Mouse (Mus musculus): ENCODE results near the gene Adgrl3. TPM values are rescaled to one million over a fixed set of nuclear protein-coding genes. Genes with fewer than 3 reads are reported as not detected.

Adgrl3 gene
- polyA plus RNA-seq, 1 experiment = 0.36 TPM

GRCm38 (mm10) chr5:81583425-81583824 lies 563.5 kb downstream of the Adgrl3 start:
- Histone ChIP-seq H3K27me3 (ENCODE audit: control insufficient read depth, insufficient read depth, low read length, poor library complexity, severe bottlenecking) (no peaks in the 10 kb centered on the region), H3K36me3 (ENCODE audit: control insufficient read depth, insufficient read depth, low read length, poor library complexity, severe bottlenecking) (no peaks in the 10 kb centered on the region), H3K9me3 (replicated peaks; ENCODE audit: control insufficient read depth, insufficient read depth, low read length, poor library complexity, severe bottlenecking) (no peaks in the 10 kb centered on the region), H3K27ac (ENCODE audit: insufficient read depth, low read length) (no peak overlapping the region), H3K4me1 (ENCODE audit: control insufficient read depth, insufficient read depth, low read length) (no peaks in the 10 kb centered on the region), H3K4me3 (ENCODE audit: low read depth, low read length) (no peak overlapping the region), H3K9ac (ENCODE audit: low read depth, poor library complexity, severe bottlenecking) (no peak overlapping the region)
- TF ChIP-seq EP300 (IDR thresholded peaks at IDR 0.05; ENCODE audit: insufficient read depth, low read depth, low read length) (no peak), CTCF (IDR thresholded peaks at IDR 0.05; ENCODE audit: low read depth, low read length) (no peak), POLR2A (IDR thresholded peaks at IDR 0.05; ENCODE audit: insufficient read depth, low read length) (no peak)

- H3K27me3 ChIP-seq (ENCODE audit: control insufficient read depth, insufficient read depth, low read length, poor library complexity, severe bottlenecking) = no peaks in the 10 kb centered on the region
- TF ChIP-seq POLR2A (IDR thresholded peaks at IDR 0.05; ENCODE audit: insufficient read depth, low read length) (no peak), EP300 (IDR thresholded peaks at IDR 0.05; ENCODE audit: insufficient read depth, low read depth, low read length) (no peak), CTCF (IDR thresholded peaks at IDR 0.05; ENCODE audit: low read depth, low read length) (no peak)
- H3K4me3 ChIP-seq (ENCODE audit: low read depth, low read length) = no peak overlapping the region
- no peak overlapping the region for H3K27ac ChIP-seq (ENCODE audit: insufficient read depth, low read length)
- H3K36me3 ChIP-seq (ENCODE audit: control insufficient read depth, insufficient read depth, low read length, poor library complexity, severe bottlenecking) = no peaks in the 10 kb centered on the region
- no peaks in the 10 kb centered on the region for H3K9me3 ChIP-seq (replicated peaks; ENCODE audit: control insufficient read depth, insufficient read depth, low read length, poor library complexity, severe bottlenecking)
- no peaks in the 10 kb centered on the region for H3K4me1 ChIP-seq (ENCODE audit: control insufficient read depth, insufficient read depth, low read length)
- no peak overlapping the region for H3K9ac ChIP-seq (ENCODE audit: low read depth, poor library complexity, severe bottlenecking)
These were observed 565.0 kb downstream of the Adgrl3 start for GRCm38 (mm10) chr5:81584945-81585344.

- H3K27me3 ChIP-seq (ENCODE audit: control insufficient read depth, insufficient read depth, low read length, poor library complexity, severe bottlenecking) = no peaks in the 10 kb centered on the region
- no peaks in the 10 kb centered on the region for H3K36me3 ChIP-seq (ENCODE audit: control insufficient read depth, insufficient read depth, low read length, poor library complexity, severe bottlenecking)
- TF ChIP-seq POLR2A (IDR thresholded peaks at IDR 0.05; ENCODE audit: insufficient read depth, low read length) (no peak), CTCF (IDR thresholded peaks at IDR 0.05; ENCODE audit: low read depth, low read length) (no peak), EP300 (IDR thresholded peaks at IDR 0.05; ENCODE audit: insufficient read depth, low read depth, low read length) (no peak)
- no peaks in the 10 kb centered on the region for H3K9me3 ChIP-seq (replicated peaks; ENCODE audit: control insufficient read depth, insufficient read depth, low read length, poor library complexity, severe bottlenecking)
- no peaks in the 10 kb centered on the region for H3K4me1 ChIP-seq (ENCODE audit: control insufficient read depth, insufficient read depth, low read length)
- no peak overlapping the region for H3K4me3 ChIP-seq (ENCODE audit: low read depth, low read length)
- H3K9ac ChIP-seq (ENCODE audit: low read depth, poor library complexity, severe bottlenecking) = no peak overlapping the region
- no peak overlapping the region for H3K27ac ChIP-seq (ENCODE audit: insufficient read depth, low read length)
These were observed 570.2 kb downstream of the Adgrl3 start for GRCm38 (mm10) chr5:81590005-81590694.

GRCm38 (mm10) chr5:81591481-81591880 lies 571.5 kb downstream of the Adgrl3 start:
- Histone ChIP-seq H3K27ac (ENCODE audit: insufficient read depth, low read length) (no peak overlapping the region), H3K36me3 (ENCODE audit: control insufficient read depth, insufficient read depth, low read length, poor library complexity, severe bottlenecking) (no peaks in the 10 kb centered on the region), H3K9ac (ENCODE audit: low read depth, poor library complexity, severe bottlenecking) (no peak overlapping the region), H3K9me3 (replicated peaks; ENCODE audit: control insufficient read depth, insufficient read depth, low read length, poor library complexity, severe bottlenecking) (no peaks in the 10 kb centered on the region), H3K27me3 (ENCODE audit: control insufficient read depth, insufficient read depth, low read length, poor library complexity, severe bottlenecking) (no peaks in the 10 kb centered on the region), H3K4me1 (ENCODE audit: control insufficient read depth, insufficient read depth, low read length) (no peaks in the 10 kb centered on the region), H3K4me3 (ENCODE audit: low read depth, low read length) (no peak overlapping the region)
- no peak for TF ChIP-seq POLR2A (IDR thresholded peaks at IDR 0.05; ENCODE audit: insufficient read depth, low read length)
- TF ChIP-seq EP300 (IDR thresholded peaks at IDR 0.05; ENCODE audit: insufficient read depth, low read depth, low read length) = no peak
- TF ChIP-seq CTCF (IDR thresholded peaks at IDR 0.05; ENCODE audit: low read depth, low read length) = no peak

- no peaks in the 10 kb centered on the region for H3K9me3 ChIP-seq (replicated peaks; ENCODE audit: control insufficient read depth, insufficient read depth, low read length, poor library complexity, severe bottlenecking)
- no peaks in the 10 kb centered on the region for H3K36me3 ChIP-seq (ENCODE audit: control insufficient read depth, insufficient read depth, low read length, poor library complexity, severe bottlenecking)
- no peak overlapping the region for H3K27ac ChIP-seq (ENCODE audit: insufficient read depth, low read length)
- TF ChIP-seq EP300 (IDR thresholded peaks at IDR 0.05; ENCODE audit: insufficient read depth, low read depth, low read length) (no peak), CTCF (IDR thresholded peaks at IDR 0.05; ENCODE audit: low read depth, low read length) (no peak), POLR2A (IDR thresholded peaks at IDR 0.05; ENCODE audit: insufficient read depth, low read length) (no peak)
- H3K4me3 ChIP-seq (ENCODE audit: low read depth, low read length) = no peak overlapping the region
- H3K27me3 ChIP-seq (ENCODE audit: control insufficient read depth, insufficient read depth, low read length, poor library complexity, severe bottlenecking) = no peaks in the 10 kb centered on the region
- H3K9ac ChIP-seq (ENCODE audit: low read depth, poor library complexity, severe bottlenecking) = no peak overlapping the region
- H3K4me1 ChIP-seq (ENCODE audit: control insufficient read depth, insufficient read depth, low read length) = no peaks in the 10 kb centered on the region
These were observed 573.6 kb downstream of the Adgrl3 start for GRCm38 (mm10) chr5:81593396-81593995.

GRCm38 (mm10) chr5:81598041-81598440 lies 578.1 kb downstream of the Adgrl3 start:
- TF ChIP-seq POLR2A (IDR thresholded peaks at IDR 0.05; ENCODE audit: insufficient read depth, low read length) (no peak), CTCF (IDR thresholded peaks at IDR 0.05; ENCODE audit: low read depth, low read length) (no peak), EP300 (IDR thresholded peaks at IDR 0.05; ENCODE audit: insufficient read depth, low read depth, low read length) (no peak)
- H3K36me3 ChIP-seq (ENCODE audit: control insufficient read depth, insufficient read depth, low read length, poor library complexity, severe bottlenecking) = no peaks in the 10 kb centered on the region
- H3K27ac ChIP-seq (ENCODE audit: insufficient read depth, low read length) = no peak overlapping the region
- H3K9ac ChIP-seq (ENCODE audit: low read depth, poor library complexity, severe bottlenecking) = no peak overlapping the region
- no peaks in the 10 kb centered on the region for H3K27me3 ChIP-seq (ENCODE audit: control insufficient read depth, insufficient read depth, low read length, poor library complexity, severe bottlenecking)
- no peaks in the 10 kb centered on the region for H3K9me3 ChIP-seq (replicated peaks; ENCODE audit: control insufficient read depth, insufficient read depth, low read length, poor library complexity, severe bottlenecking)
- no peaks in the 10 kb centered on the region for H3K4me1 ChIP-seq (ENCODE audit: control insufficient read depth, insufficient read depth, low read length)
- H3K4me3 ChIP-seq (ENCODE audit: low read depth, low read length) = no peak overlapping the region
